Mouse (Mus musculus): Measurements from ENCODE around the gene Blnk.

Blnk gene

GRCm38 (mm10) chr19:40964936-40965850 lies 29.1 kb downstream of the Blnk start:
- no peak for DNase-seq (ENCODE audit: low spot score)

- no peak for DNase-seq (ENCODE audit: low spot score)
These were observed 29.9 kb downstream of the Blnk start for GRCm38 (mm10) chr19:40964367-40964891.

DNA sequence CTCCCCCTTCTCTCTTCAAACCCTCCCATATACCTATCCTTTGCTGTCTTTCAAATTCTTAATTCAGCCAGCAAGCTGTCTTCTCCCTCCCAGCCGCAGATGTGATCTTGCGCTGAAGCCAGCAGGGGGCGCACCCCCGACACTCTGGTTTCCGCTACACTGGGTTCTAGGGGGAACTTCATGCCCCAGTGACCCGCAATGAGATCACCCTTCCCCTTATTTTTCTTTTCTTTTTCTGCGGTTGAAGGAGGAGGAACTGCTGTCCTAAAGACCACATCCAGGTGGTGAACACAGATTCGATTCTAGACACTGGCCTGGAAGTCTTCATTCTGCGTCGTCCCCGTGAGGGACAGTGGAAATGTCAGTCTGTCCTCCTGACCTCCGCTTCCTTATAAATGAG lies 31.3 kb downstream of the Blnk start:
- peak; percentile 65 for DNase-seq (ENCODE audit: low spot score)

- DNase-seq (ENCODE audit: low spot score), result no peak
These were observed 35.4 kb downstream of the Blnk start for GRCm38 (mm10) chr19:40958981-40959380.

DNA sequence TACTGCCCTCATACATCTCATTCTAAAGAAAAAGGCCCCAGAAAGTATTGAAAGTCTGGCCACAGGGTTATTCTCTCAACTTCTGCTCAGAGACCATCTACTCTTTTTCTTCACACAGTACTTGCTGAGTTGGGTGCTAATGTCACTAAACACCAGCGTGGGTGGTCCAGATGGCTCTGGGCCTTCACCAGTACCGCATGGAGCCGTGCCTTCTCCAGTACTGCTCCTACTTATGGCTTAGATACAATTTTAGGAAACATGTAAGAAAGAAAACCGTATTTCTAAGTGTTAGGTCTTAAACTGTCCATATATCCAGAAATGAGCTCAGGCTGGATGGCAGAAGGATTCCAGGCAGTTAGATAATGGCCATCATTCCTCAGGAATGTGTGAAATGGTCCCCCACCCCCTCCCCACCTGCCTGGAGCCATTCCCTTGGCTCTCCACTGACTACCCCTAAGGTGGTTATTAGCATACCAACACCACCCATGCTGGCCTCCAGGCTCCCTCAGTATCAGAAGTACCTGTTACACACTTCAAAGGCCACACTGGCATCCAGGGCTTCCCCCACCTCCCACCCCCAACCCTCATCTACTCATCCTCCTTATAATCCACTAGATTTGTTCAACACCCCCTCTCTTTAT lies 47.3 kb downstream of the Blnk start:
- DNase-seq (ENCODE audit: low spot score), result no peak

DNA sequence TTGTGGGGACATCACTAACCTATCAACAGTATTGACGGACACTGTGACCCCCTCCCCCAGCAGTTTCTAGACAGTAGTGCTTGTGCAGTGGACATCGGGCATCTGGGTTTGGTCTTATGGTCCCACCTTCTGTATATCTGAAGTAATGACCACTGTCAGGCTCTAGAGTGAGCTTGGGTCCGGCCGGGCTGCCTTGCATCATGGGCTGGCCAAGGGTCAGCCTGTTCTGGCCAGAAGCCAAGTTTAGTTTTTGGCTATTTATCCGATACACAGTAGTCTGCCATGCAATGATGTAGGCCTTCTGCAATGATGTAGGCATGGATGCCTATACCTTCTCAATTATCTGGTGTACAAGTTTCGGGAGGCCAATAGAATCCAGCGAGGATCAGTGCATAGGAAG lies 50.8 kb downstream of the Blnk start:
- no peak for DNase-seq (ENCODE audit: low spot score)

- no peak for DNase-seq (ENCODE audit: low spot score)
These were observed 58.3 kb downstream of the Blnk start for GRCm38 (mm10) chr19:40936038-40936437.

GRCm38 (mm10) chr19:40935376-40935775 lies 59.0 kb downstream of the Blnk start:
- no peak for DNase-seq (ENCODE audit: low spot score)

DNA sequence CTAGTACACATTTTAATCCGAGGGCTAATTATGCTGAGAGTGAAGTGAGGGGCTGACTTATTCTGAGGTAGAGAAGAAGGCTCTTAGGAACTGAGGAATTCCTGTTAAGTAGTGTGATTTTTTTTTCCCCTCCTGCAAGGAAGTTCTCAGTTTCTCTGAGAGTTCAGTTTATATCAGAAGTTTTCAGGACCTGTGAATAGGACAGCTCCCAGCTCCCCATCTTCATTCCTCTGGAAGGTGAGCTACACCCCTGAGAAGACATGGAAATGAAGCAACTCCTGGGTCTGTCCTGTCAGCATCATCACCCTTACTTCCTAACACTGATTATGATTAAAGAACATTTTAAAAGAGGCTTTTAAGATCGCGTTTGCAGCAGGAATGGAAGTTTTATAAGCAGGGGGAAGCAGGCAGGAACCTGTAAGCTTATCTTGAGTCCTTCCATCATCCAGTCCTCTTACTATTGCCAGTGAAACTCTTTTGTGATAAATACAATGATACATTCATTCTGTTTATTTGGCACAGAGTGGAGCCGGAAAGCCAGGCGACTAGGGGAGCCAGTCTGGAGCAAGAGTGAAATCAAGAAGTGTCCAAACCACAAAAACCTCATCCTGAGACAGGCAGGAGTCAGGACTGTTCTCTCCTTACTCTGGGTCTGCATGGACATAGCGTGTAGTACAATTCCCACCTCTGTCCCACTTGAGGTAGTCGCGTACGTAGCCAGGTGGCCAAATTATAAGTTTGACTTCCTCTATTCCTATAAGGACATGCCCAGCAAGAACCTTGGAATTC lies 62.6 kb downstream of the Blnk start:
- no peak for DNase-seq (ENCODE audit: low spot score)

- no peak for DNase-seq (ENCODE audit: low spot score)
These were observed 99.0 kb downstream of the Blnk start for GRCm38 (mm10) chr19:40895393-40895703.

DNA sequence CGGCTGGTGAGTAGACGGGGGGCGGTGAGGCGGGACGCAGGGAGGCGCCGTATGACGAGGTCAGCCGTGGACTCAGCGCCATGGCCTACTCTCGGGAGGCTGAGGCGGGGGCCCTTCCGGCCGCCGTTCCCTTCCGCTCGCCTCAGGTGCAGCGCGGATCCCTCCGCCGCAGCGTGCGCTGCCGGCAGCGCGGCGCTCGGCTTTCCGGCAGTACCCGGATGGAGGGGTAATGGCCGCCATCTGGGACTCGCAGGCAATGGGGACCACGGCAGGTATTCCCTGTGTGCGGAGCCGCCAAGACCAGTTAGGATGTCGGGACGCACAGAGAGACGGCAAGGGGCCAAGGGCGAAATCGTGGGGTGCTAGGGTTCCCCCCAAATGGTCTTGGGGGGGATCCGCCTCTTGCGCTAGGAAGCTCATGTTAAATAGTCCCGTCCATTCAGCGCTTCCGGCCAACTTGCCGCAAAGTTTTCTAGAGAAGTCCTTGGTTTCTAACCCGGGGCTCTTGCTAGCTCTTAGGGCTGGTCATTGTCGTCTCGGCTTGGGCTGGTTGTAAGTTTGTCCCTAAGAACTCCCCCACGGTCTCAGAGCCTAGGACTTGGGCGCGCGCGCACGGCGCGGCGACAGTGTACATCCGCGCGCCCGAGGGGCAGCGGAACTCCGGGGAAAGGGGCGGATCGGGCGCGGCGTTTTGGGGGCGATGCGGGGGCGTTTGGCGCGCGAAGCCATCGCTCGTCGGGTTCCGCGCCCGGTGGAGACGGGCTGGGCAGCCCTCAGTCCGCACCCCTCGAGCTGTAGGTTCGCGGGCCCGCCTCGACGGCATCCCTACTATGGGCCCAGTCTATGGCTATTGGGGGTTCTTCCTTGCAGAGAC lies 99.6 kb downstream of the Blnk start, which contains the start of gene Zfp518a:
Gene Zfp518a (plus strand): TSS at position 187 of the 874 bp plus-strand sequence.
- peak; percentile 91 for DNase-seq (ENCODE audit: low spot score)

DNA sequence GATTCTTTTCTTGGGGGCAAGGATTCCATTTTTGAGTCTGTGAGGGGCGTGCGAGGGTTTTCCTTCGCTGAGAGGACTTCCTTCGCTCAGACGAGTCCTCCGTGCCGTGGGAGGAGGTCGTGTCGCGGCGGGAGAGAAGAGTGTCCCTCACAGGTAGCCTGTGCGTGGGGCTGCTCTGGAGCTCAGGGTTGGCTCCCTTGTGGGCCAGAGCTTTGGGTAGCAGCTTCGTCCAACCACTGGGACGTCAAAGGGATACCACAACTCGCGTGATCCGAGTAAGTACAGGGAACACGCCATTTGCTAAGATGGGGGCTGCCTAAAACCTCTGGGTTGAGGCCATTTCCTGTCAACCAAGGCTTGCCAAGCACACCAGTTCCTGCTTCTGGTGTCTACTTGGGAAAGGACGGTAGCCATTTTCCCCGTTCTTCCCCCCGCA lies 100.2 kb downstream of the Blnk start:
- peak; percentile 64 for DNase-seq (ENCODE audit: low spot score)

DNA sequence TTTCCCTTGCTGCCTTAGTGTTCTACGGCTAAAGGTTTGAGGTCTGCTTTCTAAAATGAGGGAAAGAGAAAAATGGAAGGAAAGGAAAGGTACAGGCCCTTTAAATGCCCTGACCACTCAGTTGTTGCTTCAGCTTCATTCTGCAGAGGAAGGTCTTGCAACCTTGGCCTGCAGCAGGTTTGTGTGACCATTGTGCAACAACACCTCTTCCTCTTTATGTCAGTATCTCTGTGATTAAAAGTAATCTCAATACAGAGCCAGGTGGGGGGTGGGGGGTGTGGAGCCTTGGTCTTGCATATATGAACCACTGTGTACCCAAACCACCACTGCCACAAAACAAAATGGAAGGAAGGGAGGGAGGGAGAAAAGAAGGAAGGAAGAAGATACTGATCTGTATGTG lies 105.4 kb downstream of the Blnk start:
- no peak for DNase-seq (ENCODE audit: low spot score)

GRCm38 (mm10) chr19:40881700-40882099 lies 112.6 kb downstream of the Blnk start:
- DNase-seq (ENCODE audit: low spot score), result no peak

Data from testis, postnatal 10 days (tissue).